Mouse (Mus musculus): ENCODE data around the gene Rnf220. TPM values are rescaled to one million over a fixed set of nuclear protein-coding genes. Genes with fewer than 3 reads are reported as not detected.

The Rnf220 gene
- polyA plus RNA-seq, 1 experiment from 2014 or later = 49.2 TPM

DNA sequence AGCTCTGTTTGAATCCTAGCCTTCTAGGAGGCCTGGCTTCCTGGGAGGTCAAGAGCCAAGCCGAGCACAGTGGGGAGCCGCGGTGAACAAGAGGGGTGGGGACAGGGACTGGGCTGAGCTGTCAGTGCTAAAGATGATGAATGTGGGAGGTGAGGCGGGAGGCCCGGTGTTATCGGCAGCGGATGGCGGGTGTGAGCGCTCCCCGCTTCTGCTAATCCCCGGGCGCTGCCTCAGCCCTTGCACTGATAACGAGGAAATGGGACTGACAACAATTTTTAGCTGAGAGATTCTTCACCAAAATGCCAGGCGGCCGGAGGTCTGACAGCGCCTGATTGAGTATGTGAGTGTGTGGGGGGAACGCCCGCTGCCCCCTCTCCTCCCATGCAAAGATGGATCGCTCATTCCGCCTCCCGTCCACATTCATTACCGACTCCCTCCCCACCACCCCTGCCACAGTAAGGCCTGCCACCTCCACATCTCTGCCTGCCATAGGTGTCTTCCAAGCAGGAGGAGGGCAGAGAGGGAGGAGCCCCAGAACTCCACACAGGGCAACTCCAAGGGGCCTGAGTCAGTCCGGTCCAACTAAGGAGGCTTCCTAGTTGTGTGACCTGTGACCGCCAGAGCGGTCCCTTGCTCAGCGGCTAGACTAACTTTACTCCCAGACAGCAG, 184.3 kb downstream of the Rnf220 start:
- no peak for ATAC-seq
- CTCF ChIA-PET = no interaction called here
- peaks cover 19% of the 10 kb centered on the region for H3K27me3 ChIP-seq
- DNase-seq (ENCODE audit: low read depth, low spot score) = no peak
- POLR2A ChIA-PET = no interaction called here
- no peak for TF ChIP-seq CTCF (IDR thresholded peaks at IDR 0.05)
- in situ Hi-C loops (cut with MboI; ENCODE audit: low pct_unique_long_range_greater_than_20kb) = no loop called here

DNA sequence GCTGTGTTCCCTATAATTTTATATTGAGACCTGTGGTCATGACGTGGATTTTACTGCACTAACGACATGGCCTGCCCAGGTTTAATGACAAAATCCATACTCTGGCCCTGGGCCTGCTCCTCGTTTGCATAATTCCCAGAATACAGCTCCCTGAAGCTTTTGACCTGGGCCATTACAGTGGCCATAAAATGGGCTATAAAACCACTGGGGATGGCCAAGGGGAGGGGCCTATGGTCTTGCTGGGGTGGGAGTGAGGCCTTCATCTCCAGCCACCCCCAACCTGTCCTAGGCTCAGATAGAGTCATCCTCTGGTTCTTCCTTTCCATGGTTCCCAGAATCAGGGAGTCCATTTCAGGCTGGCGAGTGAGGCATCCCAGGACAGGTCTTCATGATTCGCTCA, 185.0 kb downstream of the Rnf220 start:
- in situ Hi-C loops (cut with MboI; ENCODE audit: low pct_unique_long_range_greater_than_20kb) = no loop called here
- ATAC-seq = no peak

DNA sequence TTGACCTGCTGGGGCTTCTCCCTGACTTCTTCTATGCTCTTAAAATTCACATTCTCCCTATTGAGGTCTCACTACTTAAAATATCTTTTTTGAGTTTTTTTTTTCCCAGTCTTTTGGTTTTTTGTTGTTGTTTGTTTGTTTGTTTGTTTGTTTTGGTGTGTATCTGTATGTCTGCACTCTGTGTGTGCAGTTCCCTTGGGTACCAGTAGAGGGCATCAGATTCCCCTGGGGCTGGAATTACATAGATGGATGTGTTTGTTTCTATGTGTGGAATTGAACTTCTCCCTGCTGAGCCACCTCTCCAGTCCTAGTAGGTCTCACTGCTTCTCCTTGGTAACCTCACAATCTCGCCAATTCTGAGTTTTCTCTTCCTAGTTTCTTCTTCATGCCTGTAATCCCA, 187.4 kb downstream of the Rnf220 start:
- peaks cover under 1% of the 10 kb centered on the region for H3K27me3 ChIP-seq
- in situ Hi-C loops (cut with MboI; ENCODE audit: low pct_unique_long_range_greater_than_20kb) = no loop called here
- CTCF ChIA-PET = no interaction called here
- ATAC-seq (no peak), DNase-seq (ENCODE audit: low read depth, low spot score) (no peak)
- no peak for TF ChIP-seq CTCF (IDR thresholded peaks at IDR 0.05)
- POLR2A ChIA-PET = no interaction called here

More for the DNA sequence above, 185.0 kb downstream of the Rnf220 start:
- TF ChIP-seq CTCF (IDR thresholded peaks at IDR 0.05) = no peak
- CTCF ChIA-PET = no interaction called here
- POLR2A ChIA-PET = no interaction called here
- DNase-seq (ENCODE audit: low read depth, low spot score) = no peak
- H3K27me3 ChIP-seq = peaks cover 12% of the 10 kb centered on the region

- in situ Hi-C loops (cut with MboI; ENCODE audit: low pct_unique_long_range_greater_than_20kb) = no loop called here
- CTCF ChIA-PET = no interaction called here
- no peak for ATAC-seq
- POLR2A ChIA-PET = no interaction called here
- TF ChIP-seq CTCF (IDR thresholded peaks at IDR 0.05) = no peak
- H3K27me3 ChIP-seq = no peaks in the 10 kb centered on the region
- no peak for DNase-seq (ENCODE audit: low read depth, low spot score)
Measured at GRCm38 (mm10) chr4:117307270-117307669, 189.6 kb downstream of the Rnf220 start.

DNA sequence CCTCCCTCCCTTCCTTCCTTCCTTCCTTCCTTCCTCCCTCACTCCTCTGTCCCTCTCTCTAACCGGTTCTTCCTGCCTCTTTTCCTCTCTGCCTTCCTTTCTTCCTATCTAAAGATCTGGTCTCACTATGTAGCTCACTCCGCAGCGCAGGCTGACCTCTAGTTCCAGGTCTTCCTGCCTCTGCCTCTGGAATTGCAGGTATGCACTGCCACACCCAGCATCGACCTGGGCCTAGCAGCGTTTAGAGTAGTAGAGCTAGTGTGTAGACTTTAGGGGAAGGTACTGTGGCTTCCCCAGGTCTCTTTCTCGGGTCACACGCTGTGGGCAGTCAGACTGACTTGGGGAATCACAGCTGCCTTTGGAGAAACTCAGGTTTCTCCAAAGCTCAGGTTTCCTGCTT, 191.4 kb downstream of the Rnf220 start:
- CTCF ChIA-PET = no interaction called here
- in situ Hi-C loops (cut with MboI; ENCODE audit: low pct_unique_long_range_greater_than_20kb) = no loop called here
- H3K27me3 ChIP-seq = no peaks in the 10 kb centered on the region
- ATAC-seq = no peak
- DNase-seq (ENCODE audit: low read depth, low spot score) = no peak
- TF ChIP-seq CTCF (IDR thresholded peaks at IDR 0.05) = no peak
- POLR2A ChIA-PET = no interaction called here

DNA sequence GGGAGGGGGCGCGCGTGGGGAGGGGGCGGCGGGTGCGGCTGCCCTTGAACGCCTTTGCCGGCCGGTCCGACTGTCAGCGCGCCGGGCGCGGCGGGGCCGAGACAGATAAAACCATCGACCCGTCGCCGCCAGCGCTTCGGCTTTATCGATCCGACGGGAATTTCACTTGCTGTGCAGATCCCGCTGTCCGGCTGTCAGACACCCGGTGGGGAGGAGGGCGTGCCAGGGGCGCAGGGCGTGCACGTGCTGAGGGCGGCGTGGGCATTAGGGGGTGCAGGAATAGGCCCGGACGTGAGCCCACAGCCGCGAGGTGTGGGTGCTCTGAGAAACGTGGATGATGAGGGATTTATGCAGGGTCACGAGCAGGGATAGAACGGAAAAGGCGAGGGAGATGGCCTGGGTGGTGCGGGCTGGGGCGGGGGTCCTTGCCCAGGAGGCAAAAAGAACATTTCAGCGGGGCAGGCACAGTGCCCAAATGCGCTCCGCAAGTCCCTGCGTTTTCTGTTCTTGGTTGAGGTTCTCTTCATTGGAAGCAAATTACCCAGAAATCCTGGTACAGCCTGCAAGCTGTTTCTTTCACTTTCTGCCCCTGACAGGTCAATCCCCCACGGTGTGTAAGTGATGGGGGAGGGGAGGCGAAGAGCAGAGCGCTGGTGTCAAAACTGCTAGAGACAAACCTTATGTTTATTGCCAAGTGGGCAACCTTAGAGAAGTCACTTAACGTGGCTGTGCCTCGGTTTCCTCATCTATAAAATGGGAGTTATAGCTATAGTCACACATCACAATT, 192.4 kb downstream of the Rnf220 start:
- in situ Hi-C loops (cut with MboI; ENCODE audit: low pct_unique_long_range_greater_than_20kb) = no loop called here
- ATAC-seq (no peak), DNase-seq (ENCODE audit: low read depth, low spot score) (no peak)
- POLR2A ChIA-PET = no interaction called here
- no peak for TF ChIP-seq CTCF (IDR thresholded peaks at IDR 0.05)
- H3K27me3 ChIP-seq = no peaks in the 10 kb centered on the region
- CTCF ChIA-PET = no interaction called here

DNA sequence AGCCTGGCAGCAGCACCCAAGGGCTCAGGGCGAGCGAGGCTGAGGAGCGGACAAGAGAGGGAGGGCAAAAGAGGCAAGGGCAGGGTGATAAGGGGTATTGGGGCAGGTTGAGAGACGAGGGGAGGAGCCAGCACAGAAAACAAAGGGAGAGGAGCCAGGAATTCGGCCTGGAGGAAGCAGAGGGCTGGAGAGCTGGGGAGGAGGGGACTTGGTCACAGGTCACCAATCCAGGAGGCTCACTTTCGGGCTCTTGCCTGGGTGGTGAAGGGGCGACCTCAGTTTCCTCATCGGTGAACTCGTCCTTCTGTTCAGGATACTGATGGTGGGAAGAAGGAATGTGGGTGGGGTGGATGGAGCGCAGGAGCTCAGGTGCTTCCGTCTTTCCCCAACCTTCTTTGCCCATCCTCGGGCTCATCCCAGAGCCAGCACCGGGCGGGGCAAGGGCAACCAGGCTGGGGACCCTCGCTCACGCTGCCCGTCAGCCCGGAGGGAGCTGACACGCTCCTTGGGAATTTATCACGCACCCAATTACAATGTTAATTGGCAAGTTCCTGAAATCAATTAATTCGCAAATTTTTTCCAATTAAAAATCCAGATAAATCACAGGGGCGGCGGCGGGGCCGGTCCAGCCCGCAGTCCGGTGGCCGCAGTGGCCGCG, 193.1 kb downstream of the Rnf220 start:
- POLR2A ChIA-PET = no interaction called here
- DNase-seq (ENCODE audit: low read depth, low spot score) (no peak), ATAC-seq (no peak)
- no peaks in the 10 kb centered on the region for H3K27me3 ChIP-seq
- CTCF ChIA-PET = no interaction called here
- in situ Hi-C loops (cut with MboI; ENCODE audit: low pct_unique_long_range_greater_than_20kb) = no loop called here
- no peak for TF ChIP-seq CTCF (IDR thresholded peaks at IDR 0.05)

- CTCF ChIA-PET = interaction anchor here (1.3 kb wide), 1 partner anchor 38 kb away, joined by 3 read pairs; no protein-coding TSS in a partner anchor
- ATAC-seq (no peak), DNase-seq (ENCODE audit: low read depth, low spot score) (no peak)
- no peak for TF ChIP-seq CTCF (IDR thresholded peaks at IDR 0.05)
- POLR2A ChIA-PET = interaction anchor here (0.5 kb wide), 1 partner anchor 209 kb away, joined by 11 read pairs; no protein-coding TSS in a partner anchor
- no peaks in the 10 kb centered on the region for H3K27me3 ChIP-seq
- in situ Hi-C loops (cut with MboI; ENCODE audit: low pct_unique_long_range_greater_than_20kb) = no loop called here
Measured at GRCm38 (mm10) chr4:117302027-117302806, 194.6 kb downstream of the Rnf220 start.

DNA sequence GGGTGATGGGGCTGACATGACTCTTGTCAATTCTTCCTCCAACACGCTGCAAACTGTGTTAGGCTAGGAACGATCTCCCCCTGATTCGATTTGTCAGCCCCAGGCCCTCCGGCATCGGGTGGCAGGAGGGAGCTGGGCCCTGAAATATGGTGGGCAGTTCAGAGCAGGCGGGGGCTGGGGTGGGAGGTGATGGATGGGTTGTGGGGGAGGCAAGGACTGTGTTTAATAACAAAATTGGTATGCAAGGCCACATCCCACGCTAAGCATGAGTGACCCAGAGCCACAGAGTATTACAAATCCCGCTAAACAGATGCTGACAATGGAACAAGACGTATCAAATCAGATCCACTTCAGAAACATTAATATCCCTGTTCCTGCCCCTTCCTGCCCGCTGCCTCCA, 196.9 kb downstream of the Rnf220 start:
- in situ Hi-C loops (cut with MboI; ENCODE audit: low pct_unique_long_range_greater_than_20kb) = no loop called here
- H3K27me3 ChIP-seq = no peaks in the 10 kb centered on the region
- POLR2A ChIA-PET = no interaction called here
- DNase-seq (ENCODE audit: low read depth, low spot score) (no peak), ATAC-seq (no peak)
- no peak for TF ChIP-seq CTCF (IDR thresholded peaks at IDR 0.05)
- CTCF ChIA-PET = no interaction called here

- no peaks in the 10 kb centered on the region for H3K27me3 ChIP-seq
- POLR2A ChIA-PET = no interaction called here
- DNase-seq (ENCODE audit: low read depth, low spot score) (no peak), ATAC-seq (no peak)
- in situ Hi-C loops (cut with MboI; ENCODE audit: low pct_unique_long_range_greater_than_20kb) = no loop called here
- CTCF ChIA-PET = no interaction called here
- TF ChIP-seq CTCF (IDR thresholded peaks at IDR 0.05) = no peak
Measured at GRCm38 (mm10) chr4:117297819-117298218, 199.0 kb downstream of the Rnf220 start.
